11 mouse cellular contexts compared by ENCODE assay signal in genomic region chr2:120134453-120135075, GRCm38 (mm10). TPM values are rescaled to one million over a fixed set of nuclear protein-coding genes. Genes with fewer than 3 reads are reported as not detected.
DNase-seq lines count a peak whose midpoint lies in the region; TF ChIP-seq lines count a peak whose summit lies in the region.
"Had no signal": no experiment of that assay in that cellular context is flagged by ENCODE, and none has a peak within 500 bp of the region (broad histone marks: within the 10 kb centered on the region; RNA-seq: fewer than 3 reads in every experiment).

No protein-coding gene starts in this region.

- H3K4me3 ChIP-seq in heart, adult 2 months = no peak overlapping the region
- peak overlapping the region in 1 of 3 experiments; percentile 11 for H3K4me3 ChIP-seq in CH12.LX (replicated peaks in 1 of 3; ENCODE audit: low read depth in 2 of 3, low read length in 2 of 3, poor library complexity in 1 of 3)
- H3K4me3 ChIP-seq in heart, embryonic 10.5 days = peak overlapping the region; percentile 3; the same call in 1 of the 2 replicates
- H3K4me3 ChIP-seq: embryonic facial prominence, embryonic 12.5 days had no signal

- no peaks in the 10 kb centered on the region for H3K9me3 ChIP-seq in CH12.LX (replicated peaks; ENCODE audit: low read length)
- no peaks in the 10 kb centered on the region for H3K9me3 ChIP-seq in heart, embryonic 10.5 days
- H3K9me3 ChIP-seq: embryonic facial prominence, embryonic 12.5 days had no signal

- H3K79me2 ChIP-seq in heart, adult 2 months (replicated peaks; ENCODE audit: control insufficient read depth, insufficient read depth, low read length) = peaks cover 2% of the 10 kb centered on the region; the same call in 1 of the 2 replicates
- no peaks in the 10 kb centered on the region for H3K79me2 ChIP-seq in CH12.LX (replicated peaks; ENCODE audit: control insufficient read depth, extremely low read depth, insufficient read depth, poor library complexity, severe bottlenecking)

- H3K9ac ChIP-seq in heart, adult 2 months (ENCODE audit: low read depth, low read length) = no peak overlapping the region
- no peak overlapping the region for H3K9ac ChIP-seq in CH12.LX (ENCODE audit: insufficient read depth, low read depth)
- H3K9ac ChIP-seq: embryonic facial prominence, embryonic 12.5 days had no signal

- no peak for TF ChIP-seq POLR2A in heart, adult 2 months (IDR thresholded peaks at IDR 0.05; ENCODE audit: insufficient read depth, low read depth, low read length)
- no peak for TF ChIP-seq POLR2A in CH12.LX (IDR thresholded peaks at IDR 0.05; ENCODE audit: low read depth, low read length)

- peak overlapping the region; percentile 82 for H3K27ac ChIP-seq in heart, adult 2 months
- peak overlapping the region; percentile 71 for H3K27ac ChIP-seq in CH12.LX (ENCODE audit: insufficient read depth, low read depth)
- peak overlapping the region; percentile 69 for H3K27ac ChIP-seq in heart, embryonic 10.5 days
- H3K27ac ChIP-seq: embryonic facial prominence, embryonic 12.5 days had no signal

- peak; percentile 70; the same call in 1 of the 2 replicates for TF ChIP-seq EP300 in heart, adult 2 months (IDR thresholded peaks at IDR 0.05; ENCODE audit: insufficient read depth, low read depth, low read length)
- TF ChIP-seq EP300 in CH12.LX (IDR thresholded peaks at IDR 0.05; ENCODE audit: low read length) = peak; percentile 74

- dilution Hi-C loops in CH12.LX (cut with MboI; ENCODE audit: extremely low pct_ligation_motif_present, extremely low pct_unique_long_range_greater_than_20kb, low sequenced_read_pairs) = no loop called here

- peak overlapping the region; percentile 1; the same call in 1 of the 2 replicates for H3K4me2 ChIP-seq in CH12.LX (ENCODE audit: insufficient read depth, low read depth, poor library complexity, severe bottlenecking)
- H3K4me2 ChIP-seq: embryonic facial prominence, embryonic 12.5 days had no signal

- intact Hi-C loops in heart, adult 2 months (cut with DNase I) = loop anchor here (2.0 kb wide), 1 partner anchor 18 kb away; no protein-coding TSS in a partner anchor
- intact Hi-C loops in heart, postnatal 36 days (cut with DNase I) = no loop called here

- H3K27me3 ChIP-seq in heart, adult 2 months (ENCODE audit: control insufficient read depth, insufficient read depth, low read length) = no peaks in the 10 kb centered on the region
- no peaks in the 10 kb centered on the region for H3K27me3 ChIP-seq in CH12.LX (replicated peaks)
- H3K27me3 ChIP-seq in heart, embryonic 10.5 days (ENCODE audit: insufficient read depth, poor library complexity, severe bottlenecking) = no peaks in the 10 kb centered on the region

- peak in 1 of 2 experiments; percentile 68 for DNase-seq in heart, adult 2 months
- no peak for DNase-seq in heart, postnatal 36 days
- DNase-seq in CH12.LX (ENCODE audit: extremely low read depth) = peak; percentile 58
- no peak for DNase-seq in heart, embryonic 10.5 days (ENCODE audit: low spot score)
- DNase-seq in lung, postnatal 36 days = peak; percentile 75
- no peak for DNase-seq in urinary bladder, adult 2 months (ENCODE audit: low spot score)
- DNase-seq in ovary, postnatal 36 days (ENCODE audit: low spot score) = no peak
- DNase-seq in cerebellum, adult 18-20 months = no peak
- DNase-seq: adrenal gland, postnatal 10 days; kidney, postnatal 25 days had no signal

- in situ Hi-C loops in CH12.LX (cut with MboI; ENCODE audit: low pct_ligation_motif_present, low pct_unique_long_range_greater_than_20kb, low sequenced_read_pairs) = no loop called here

- TF ChIP-seq CTCF in heart, adult 2 months (IDR thresholded peaks at IDR 0.05) = no peak
- no peak for TF ChIP-seq CTCF in CH12.LX (conservative IDR thresholded peaks at IDR 0.05 in 1 of 2, IDR thresholded peaks at IDR 0.05 in 1 of 2; ENCODE audit: low read depth in 2 of 2, low read length in 2 of 2)

- no peak for TF ChIP-seq RAD21 in CH12.LX (IDR thresholded peaks at IDR 0.05; ENCODE audit: low read depth, low read length)

- peaks cover 61% of the 10 kb centered on the region for H3K36me3 ChIP-seq in heart, adult 2 months (ENCODE audit: control insufficient read depth, insufficient read depth, low read length)
- H3K36me3 ChIP-seq in CH12.LX (replicated peaks in 1 of 2; ENCODE audit: control insufficient read depth in 1 of 2, insufficient read depth in 1 of 2, low read length in 1 of 2) = peaks cover 0 to 26% of the 10 kb centered on the region in 2 experiments
- H3K36me3 ChIP-seq in heart, embryonic 10.5 days = peaks cover 11% of the 10 kb centered on the region
- H3K36me3 ChIP-seq: embryonic facial prominence, embryonic 12.5 days had no signal

- peaks cover 32% of the 10 kb centered on the region for H3K4me1 ChIP-seq in heart, adult 2 months (ENCODE audit: control insufficient read depth, insufficient read depth, low read length)
- H3K4me1 ChIP-seq in CH12.LX (ENCODE audit: control insufficient read depth in 1 of 2, insufficient read depth in 2 of 2) = peaks cover 24 to 77% of the 10 kb centered on the region in 2 experiments
- peaks cover 76% of the 10 kb centered on the region for H3K4me1 ChIP-seq in heart, embryonic 10.5 days

TF ChIP-seq in CH12.LX, 34 proteins besides CTCF, POLR2A, EP300 and RAD21:
- TF ChIP-seq BHLHE40 (IDR thresholded peaks at IDR 0.05; ENCODE audit: low read depth, low read length) (peak; percentile 32; the same call in 1 of the 2 replicates), POLR2AphosphoS2 (IDR thresholded peaks at IDR 0.05; ENCODE audit: low read depth, low read length) (no peak), JUND (conservative IDR thresholded peaks at IDR 0.05; ENCODE audit: low read depth, low read length) (no peak), CHD2 (IDR thresholded peaks at IDR 0.05; ENCODE audit: low read length) (no peak), ELF1 (IDR thresholded peaks at IDR 0.05; ENCODE audit: low read depth, low read length) (no peak), MEF2A (IDR thresholded peaks at IDR 0.05; ENCODE audit: borderline replicate concordance, low read depth, low read length) (peak; percentile 90), MAZ (IDR thresholded peaks at IDR 0.05; ENCODE audit: low read depth, low read length) (peak; percentile 70; the same call in 1 of the 2 replicates), IRF4 (IDR thresholded peaks at IDR 0.05; ENCODE audit: low read depth, low read length) (peak; percentile 72), NRF1 (IDR thresholded peaks at IDR 0.05; ENCODE audit: low read depth, low read length) (no peak), ZKSCAN1 (IDR thresholded peaks at IDR 0.05; ENCODE audit: borderline replicate concordance, low read depth, low read length) (no peak), CHD1 (IDR thresholded peaks at IDR 0.05; ENCODE audit: low read depth, low read length) (no peak), ZMIZ1 (IDR thresholded peaks at IDR 0.05; ENCODE audit: low read depth, low read length) (no peak), E2F4 (IDR thresholded peaks at IDR 0.05; ENCODE audit: insufficient replicate concordance, low read depth, low read length) (no peak), USF1 (IDR thresholded peaks at IDR 0.05; ENCODE audit: low read depth, low read length) (no peak), ETS1 (conservative IDR thresholded peaks at IDR 0.05; ENCODE audit: low read depth, low read length) (no peak; the same call in 1 of the 2 replicates), TCF12 (IDR thresholded peaks at IDR 0.05; ENCODE audit: low read depth, low read length) (0 out of 2 replicates have a peak, but pooled peaks have one; percentile 14), USF2 (conservative IDR thresholded peaks at IDR 0.05; ENCODE audit: low read depth, low read length) (no peak), MAFK (IDR thresholded peaks at IDR 0.05; ENCODE audit: insufficient replicate concordance, low read length) (no peak)

RNA-seq across cellular contexts. Expression of gene Ehd4, which starts 19.8 kb away (rescaled TPM):
- 100 to 1,000 TPM; 330 to 373 TPM for total RNA-seq in heart, adult 2 months (2021)
- 213 and 279 TPM in 2 replicates for polyA plus RNA-seq in heart, adult 2 months (2012; rRNA removed)
- total RNA-seq in heart, postnatal 36 days (2021) = 100 to 1,000 TPM; 372 to 460 TPM
- total RNA-seq in CH12.LX (2012; rRNA removed) (8.1 and 9.2 TPM in 2 replicates), CH12.LX (2014; rRNA removed) (9.6 and 9.8 TPM in 2 replicates)
- 22.9 and 27.7 TPM in 2 replicates for polyA plus RNA-seq in CH12.LX (2012; ENCODE audit: insufficient read length, low read depth)
- polyA plus RNA-seq in heart, embryonic 10.5 days (2016; fragmentation: Nextera tagmentation; extraction: Ambion mirVana) = 115 and 173 TPM in 2 replicates
- polyA plus RNA-seq in urinary bladder, adult 2 months (2012; rRNA removed) = 142 and 166 TPM in 2 replicates

Comparison
In these comparisons a context has a peak if more than half of its experiments do, and no peak if none do; other contexts are left out.
1. DNase-seq: peak in CH12.LX (single experiment) and lung, postnatal 36 days (single experiment); none in heart, postnatal 36 days (0 of 2), heart, embryonic 10.5 days (single experiment), urinary bladder, adult 2 months (single experiment), ovary, postnatal 36 days (single experiment) and cerebellum, adult 18-20 months (0 of 2).
2. Peak in every context shown above with its lines, with median percentiles within 50 percentile points of each other: H3K27ac ChIP-seq.